Mouse (Mus musculus) heart, adult 2 months (tissue): ENCODE data around the gene Slc51b. TPM values are rescaled to one million over a fixed set of nuclear protein-coding genes. Genes with fewer than 3 reads are reported as not detected.
A peak's percentile ranks its signal among the peaks of the same experiment; 100 is the strongest.

Source experiments
- DNase-seq, 2 experiments: peaks; one replicate each; pipeline ENCODE4 v3.0.0; 2021
- H3K27ac ChIP-seq: fragments of 200-600 bp; 2 replicates; pipeline ENCODE4 v1.8.1; 2022
- H3K27me3 ChIP-seq: fragments of 200-500 bp; 2 replicates; pipeline ENCODE4 v1.6.1; 2012; ENCODE audit warnings: mild to moderate bottlenecking, low read length, inconsistent platforms, mixed read lengths; ENCODE audit not compliant: control insufficient read depth, insufficient read depth
- H3K36me3 ChIP-seq: fragments of 200-500 bp; 2 replicates; pipeline ENCODE4 v1.6.1; 2012; ENCODE audit warnings: low read length, inconsistent platforms; ENCODE audit not compliant: control insufficient read depth, insufficient read depth
- H3K4me1 ChIP-seq: fragments of 200-500 bp; 2 replicates; pipeline ENCODE4 v1.6.1; 2011; ENCODE audit warnings: low read length; ENCODE audit not compliant: control insufficient read depth, insufficient read depth
- H3K4me3 ChIP-seq: fragments of 200-600 bp; 2 replicates; pipeline ENCODE4 v1.8.1; 2022
- H3K79me2 ChIP-seq: fragments of 200-500 bp; replicated peaks from 2 replicates; pipeline ENCODE4 v1.6.1; 2012; ENCODE audit warnings: mild to moderate bottlenecking, inconsistent platforms, low read length, moderate library complexity, mixed read lengths; ENCODE audit not compliant: control insufficient read depth, insufficient read depth
- H3K9ac ChIP-seq: fragments of 200-500 bp; 2 replicates; pipeline ENCODE4 v1.6.1; 2012; ENCODE audit warnings: low read depth, mild to moderate bottlenecking, control low read depth, inconsistent platforms, low read length, mixed read lengths
- CTCF ChIP-seq: fragments of 200-600 bp; IDR thresholded peaks from 2 replicates; pipeline ENCODE4 v1.8.1; 2022; ENCODE audit warnings: antibody characterized with exemption, mild to moderate bottlenecking, moderate library complexity
- EP300 ChIP-seq: fragments of 200-500 bp; IDR thresholded peaks from 2 replicates; pipeline ENCODE4 v1.6.1; 2011; ENCODE audit warnings: low read depth, low read length, control low read depth; ENCODE audit not compliant: insufficient read depth
- POLR2A ChIP-seq: fragments of 200-500 bp; IDR thresholded peaks from 2 replicates; pipeline ENCODE4 v1.6.1; 2011; ENCODE audit warnings: mild to moderate bottlenecking, low read depth, low read length, control low read depth; ENCODE audit not compliant: insufficient read depth
- whole genome bisulfite sequencing: fragments of 180-500 bp; shearing (Covaris S2); methylation state at CpG from one replicate; pipeline ENCODE4 v1.1.7; 2018; 5-methylcytosine and 5-hydroxymethylcytosine counted together
- intact Hi-C: fragments of 180-260 bp; cut with DNase I; formaldehyde crosslinking; loops from one replicate; pipeline ENCODE4 v1.15.1; 2025
- long read RNA-seq: library from polyadenylated mRNA; stranded (forward); transcript quantifications from one replicate; pipeline ENCODE4 v2.0.0, GENCODE M21; 2021
- polyA plus RNA-seq: library from polyadenylated mRNA; depleted of rRNA; stranded (reverse); fragments of >200 nt; gene quantifications from 2 replicates; pipeline ENCODE4 v1.2.3, GENCODE M21; 2012; rRNA removed
- total RNA-seq, 2 experiments: library from RNA; stranded (reverse); gene quantifications; 2 replicates each; pipeline ENCODE4 v1.2.3; 2021

The Slc51b gene
- total RNA-seq (not detected), polyA plus RNA-seq (not detected in 2 replicates)
- long read RNA-seq: 0 reads

DNA sequence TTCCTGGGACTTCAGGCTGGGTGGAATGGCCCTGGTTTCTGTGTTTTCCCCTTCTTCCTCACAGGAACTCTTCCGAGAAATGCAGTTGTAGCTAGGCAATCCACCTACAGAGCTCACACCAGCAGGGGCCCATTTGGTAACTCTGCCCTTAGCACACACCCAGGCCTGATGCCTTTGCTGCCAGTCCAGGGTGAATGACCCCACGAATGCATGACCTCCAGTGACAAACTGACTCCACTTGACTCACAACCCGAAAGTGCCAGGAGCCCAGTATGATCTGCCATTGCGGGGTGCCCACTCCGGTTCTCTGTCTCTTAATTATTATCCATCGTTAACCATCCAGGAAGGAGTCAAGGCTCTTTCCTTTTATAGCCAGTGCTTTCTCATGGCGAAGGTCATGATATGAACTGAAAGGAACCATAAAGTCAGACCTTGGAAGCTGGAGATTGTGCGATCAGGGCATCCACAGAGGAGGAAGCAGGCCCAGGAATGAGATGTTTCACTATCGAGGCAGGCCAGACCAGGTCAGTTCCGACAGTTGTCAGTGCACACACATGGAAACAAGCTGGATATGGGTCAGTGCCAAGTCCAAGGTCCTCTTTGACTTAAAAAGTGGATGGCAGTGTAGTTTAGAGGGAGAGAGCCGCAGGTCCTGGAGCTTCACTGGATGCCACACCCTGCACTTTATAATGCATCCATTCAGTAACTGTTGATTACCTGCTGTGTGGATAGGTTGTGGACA is at the start of gene Slc51b:
Slc51b (minus strand) TSS at position 196 of the 742 bp plus-strand sequence.
- TF ChIP-seq POLR2A (no peak), CTCF (no peak), EP300 (no peak)
- H3K9ac ChIP-seq: no peak within 1 kb of the TSS
- 79% methylated on average over 11 of the region's 11 CpGs for WGBS
- H3K79me2 ChIP-seq: no peaks in the 10 kb centered on the region
- intact Hi-C loops: no loop called here
- H3K27ac ChIP-seq: no peak within 1 kb of the TSS
- H3K4me1 ChIP-seq: no peaks in the 10 kb centered on the region
- no peaks in the 10 kb centered on the region for H3K36me3 ChIP-seq
- H3K27me3 ChIP-seq: no peaks in the 10 kb centered on the region
- DNase-seq: no peak
- no peak within 1 kb of the TSS for H3K4me3 ChIP-seq

- Histone ChIP-seq H3K27ac (no peak overlapping the region), H3K27me3 (no peaks in the 10 kb centered on the region), H3K4me3 (no peak overlapping the region), H3K4me1 (peaks cover 6% of the 10 kb centered on the region), H3K79me2 (no peaks in the 10 kb centered on the region), H3K9ac (no peak overlapping the region), H3K36me3 (0 out of 2 replicates have a peak, but pooled peaks cover 2% of the 10 kb centered on the region)
- no peak for TF ChIP-seq CTCF
- TF ChIP-seq EP300: no peak
- TF ChIP-seq POLR2A: no peak
- WGBS: 37% methylated on average over 11 of the region's 11 CpGs
- intact Hi-C loops: no loop called here
- DNase-seq: no peak
Measured at GRCm38 (mm10) chr9:65467686-65468085, 44.9 kb upstream of the Slc51b start.

GRCm38 (mm10) chr9:65465241-65465640 is 42.5 kb upstream of the Slc51b start:
- H3K9ac ChIP-seq: no peak overlapping the region
- peaks cover 8% of the 10 kb centered on the region for H3K4me1 ChIP-seq
- TF ChIP-seq EP300 (no peak), POLR2A (no peak), CTCF (no peak)
- no peak overlapping the region for H3K27ac ChIP-seq
- 96% methylated on average over 2 of the region's 2 CpGs for WGBS
- H3K79me2 ChIP-seq: no peaks in the 10 kb centered on the region
- H3K27me3 ChIP-seq: no peaks in the 10 kb centered on the region
- H3K36me3 ChIP-seq: 0 out of 2 replicates have a peak, but pooled peaks cover 2% of the 10 kb centered on the region
- H3K4me3 ChIP-seq: no peak overlapping the region
- DNase-seq: no peak
- intact Hi-C loops: no loop called here

- Histone ChIP-seq H3K79me2 (no peaks in the 10 kb centered on the region), H3K4me1 (peaks cover 8% of the 10 kb centered on the region), H3K36me3 (0 out of 2 replicates have a peak, but pooled peaks cover 2% of the 10 kb centered on the region), H3K27me3 (no peaks in the 10 kb centered on the region), H3K27ac (no peak overlapping the region), H3K4me3 (no peak overlapping the region), H3K9ac (no peak overlapping the region)
- 76% methylated on average over 6 of the region's 6 CpGs for WGBS
- peak; percentile 25 to 40 for DNase-seq
- intact Hi-C loops: loop anchor here (5.0 kb wide), 1 partner anchor 118 kb away; the partner anchor contains the start of gene Plekho2
- no peak for TF ChIP-seq EP300
- TF ChIP-seq CTCF: no peak
Measured at GRCm38 (mm10) chr9:65464161-65464560, 41.4 kb upstream of the Slc51b start.

GRCm38 (mm10) chr9:65462544-65462943 is 39.8 kb upstream of the Slc51b start:
- H3K27ac ChIP-seq: no peak overlapping the region
- intact Hi-C loops: loop anchor here (5.0 kb wide), 1 partner anchor 120 kb away; the partner anchor contains the start of gene Plekho2

DNA sequence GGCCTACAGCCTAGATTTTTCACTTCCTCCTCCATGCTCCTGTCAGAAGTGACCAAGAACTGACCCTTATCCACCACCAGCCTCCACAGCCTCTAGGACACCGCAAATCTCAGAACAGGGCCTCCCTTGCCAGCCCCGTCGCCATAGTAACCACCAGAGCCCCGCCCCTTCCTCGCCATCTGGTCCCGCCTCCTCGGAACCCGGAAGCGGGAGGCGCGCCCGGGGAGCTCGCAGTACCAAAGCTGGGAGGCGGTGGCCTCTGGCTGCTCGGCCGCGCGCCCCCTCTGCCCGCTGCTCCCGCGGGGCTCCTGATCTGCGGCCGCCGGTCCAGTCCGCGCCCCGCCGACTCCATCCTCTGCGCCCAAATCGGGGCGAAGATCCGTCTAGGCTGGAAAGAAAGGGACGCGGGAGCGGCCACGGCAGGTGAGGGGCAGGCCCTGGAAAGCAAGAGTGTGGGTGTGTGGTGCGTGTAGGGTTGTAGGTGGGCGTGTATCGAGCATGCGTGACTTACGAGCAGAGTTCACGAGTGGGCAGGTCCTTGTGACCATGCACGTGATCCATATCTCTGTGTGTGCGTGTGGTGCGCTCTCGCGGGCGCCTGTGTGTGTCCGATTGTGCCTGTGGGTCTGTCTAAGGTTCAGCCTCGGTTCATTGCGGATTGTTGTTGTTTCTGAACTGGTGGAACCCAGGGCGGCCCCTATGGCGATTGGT is 38.1 kb upstream of the Slc51b start, which contains the start of gene Spg21:
Spg21 (plus strand) TSS at position 216 of the 711 bp plus-strand sequence.
- Histone ChIP-seq H3K27me3 (no peaks in the 10 kb centered on the region), H3K4me3 (peak within 1 kb of the TSS; percentile 94), H3K36me3 (no peaks in the 10 kb centered on the region), H3K27ac (peak within 1 kb of the TSS; percentile 61), H3K4me1 (peaks cover 4% of the 10 kb centered on the region; the same call in 1 of the 2 replicates), H3K79me2 (no peaks in the 10 kb centered on the region), H3K9ac (peak within 1 kb of the TSS; percentile 89)
- WGBS: under 1% methylated on average over 53 of the region's 53 CpGs
- intact Hi-C loops: loop anchor here (5.0 kb wide), 1 partner anchor 121 kb away; the partner anchor contains the start of gene Plekho2
- TF ChIP-seq EP300: 0 out of 2 replicates have a peak, but pooled peaks have one; percentile 7
- TF ChIP-seq POLR2A: peak; percentile 53
- no peak for TF ChIP-seq CTCF
- peak; percentile 95 to 98 for DNase-seq

More at GRCm38 (mm10) chr9:65462544-65462943, 39.8 kb upstream of the Slc51b start:
- Histone ChIP-seq H3K4me3 (no peak overlapping the region), H3K4me1 (peaks cover 4% of the 10 kb centered on the region), H3K9ac (no peak overlapping the region), H3K79me2 (no peaks in the 10 kb centered on the region), H3K27me3 (no peaks in the 10 kb centered on the region), H3K36me3 (no peaks in the 10 kb centered on the region)
- DNase-seq: no peak
- WGBS: 82% methylated on average over 5 of the region's 5 CpGs
- TF ChIP-seq POLR2A (no peak), EP300 (no peak), CTCF (no peak)
